Mouse (Mus musculus) olfactory bulb, adult 2 months (tissue): ENCODE measurements at regions not wholly inside any gene's neighbourhood (a gene's known extent, or its start where the extent isn't known, plus 50 kb on each side); places are given as distances from the start of the nearest gene placed in this dataset.

ENCODE experiments used
- CTCF ChIP-seq: fragments of 200-500 bp; IDR thresholded peaks from 2 replicates; pipeline ENCODE4 v1.5.1; 2012; ENCODE audit warnings: low read depth, mild to moderate bottlenecking, low read length, moderate library complexity; ENCODE audit not compliant: insufficient read depth
- POLR2A ChIP-seq: fragments of 200-500 bp; IDR thresholded peaks from 2 replicates; pipeline ENCODE4 v1.6.1; 2012; ENCODE audit warnings: mild to moderate bottlenecking, low read depth, low read length, moderate library complexity; ENCODE audit not compliant: insufficient read depth

GRCm38 (mm10) chr10:83970501-83970900 is 247.8 kb downstream of the 1500009L16Rik start:
- TF ChIP-seq POLR2A (no peak), CTCF (no peak)
